Mouse (Mus musculus): Measurements from ENCODE around the gene Psmb8. TPM values are rescaled to one million over a fixed set of nuclear protein-coding genes. Genes with fewer than 3 reads are reported as not detected.
A peak's percentile ranks its signal among the peaks of the same experiment; 100 is the strongest.

Gene Psmb8
- polyA plus RNA-seq, 1 experiment from 2014 or later: 13.7 TPM

GRCm38 (mm10) chr17:34239601-34240041, 42.1 kb downstream of the Psmb8 start:
- Histone ChIP-seq H3K27ac (ENCODE audit: low read depth) (no peak overlapping the region), H3K4me2 (ENCODE audit: low read length) (no peak overlapping the region)

GRCm38 (mm10) chr17:34240366-34240765, 42.8 kb downstream of the Psmb8 start:
- Histone ChIP-seq H3K27me3 (replicated peaks; ENCODE audit: control insufficient read depth, insufficient read depth, low read length) (no peaks in the 10 kb centered on the region), H3K27ac (ENCODE audit: low read depth) (no peak overlapping the region), H3K4me3 (ENCODE audit: low read depth, low read length) (no peak overlapping the region), H3K4me2 (ENCODE audit: low read length) (no peak overlapping the region), H3K9me3 (ENCODE audit: control insufficient read depth, low read length) (peaks cover 3% of the 10 kb centered on the region; the same call in 1 of the 2 replicates), H3K4me1 (replicated peaks; ENCODE audit: control insufficient read depth, insufficient read depth, low read length) (no peaks in the 10 kb centered on the region), H3K36me3 (ENCODE audit: control insufficient read depth, insufficient read depth, low read length) (no peaks in the 10 kb centered on the region), H3K9ac (ENCODE audit: low read length) (no peak overlapping the region)
- no peak for ATAC-seq (replicated peaks; ENCODE audit: low FRiP score, low TSS enrichment, low read depth)
- WGBS: 70% methylated on average over 3 of the region's 3 CpGs
- no peak for DNase-seq (ENCODE audit: low spot score)

More at GRCm38 (mm10) chr17:34239601-34240041, 42.1 kb downstream of the Psmb8 start:
- DNase-seq (ENCODE audit: low spot score): no peak
- peaks cover 3% of the 10 kb centered on the region; the same call in 1 of the 2 replicates for H3K9me3 ChIP-seq (ENCODE audit: control insufficient read depth, low read length)
- no peaks in the 10 kb centered on the region for H3K36me3 ChIP-seq (ENCODE audit: control insufficient read depth, insufficient read depth, low read length)
- H3K4me3 ChIP-seq (ENCODE audit: low read depth, low read length): no peak overlapping the region
- 55% methylated on average over 10 of the region's 10 CpGs for WGBS
- H3K27me3 ChIP-seq (replicated peaks; ENCODE audit: control insufficient read depth, insufficient read depth, low read length): no peaks in the 10 kb centered on the region
- ATAC-seq (replicated peaks; ENCODE audit: low FRiP score, low TSS enrichment, low read depth): no peak
- H3K4me1 ChIP-seq (replicated peaks; ENCODE audit: control insufficient read depth, insufficient read depth, low read length): no peaks in the 10 kb centered on the region
- H3K9ac ChIP-seq (ENCODE audit: low read length): no peak overlapping the region

GRCm38 (mm10) chr17:34240916-34241315, 43.4 kb downstream of the Psmb8 start:
- no peaks in the 10 kb centered on the region for H3K27me3 ChIP-seq (replicated peaks; ENCODE audit: control insufficient read depth, insufficient read depth, low read length)
- WGBS: 68% methylated on average over 6 of the region's 6 CpGs
- no peak overlapping the region for H3K4me3 ChIP-seq (ENCODE audit: low read depth, low read length)
- H3K27ac ChIP-seq (ENCODE audit: low read depth): no peak overlapping the region
- peaks cover 3% of the 10 kb centered on the region; the same call in 1 of the 2 replicates for H3K9me3 ChIP-seq (ENCODE audit: control insufficient read depth, low read length)
- no peaks in the 10 kb centered on the region for H3K4me1 ChIP-seq (replicated peaks; ENCODE audit: control insufficient read depth, insufficient read depth, low read length)
- ATAC-seq (replicated peaks; ENCODE audit: low FRiP score, low TSS enrichment, low read depth): no peak
- H3K9ac ChIP-seq (ENCODE audit: low read length): no peak overlapping the region
- no peaks in the 10 kb centered on the region for H3K36me3 ChIP-seq (ENCODE audit: control insufficient read depth, insufficient read depth, low read length)
- no peak for DNase-seq (ENCODE audit: low spot score)
- no peak overlapping the region for H3K4me2 ChIP-seq (ENCODE audit: low read length)

- no peak overlapping the region for H3K9ac ChIP-seq (ENCODE audit: low read length)
- no peaks in the 10 kb centered on the region for H3K4me1 ChIP-seq (replicated peaks; ENCODE audit: control insufficient read depth, insufficient read depth, low read length)
- H3K27me3 ChIP-seq (replicated peaks; ENCODE audit: control insufficient read depth, insufficient read depth, low read length): no peaks in the 10 kb centered on the region
- WGBS: 79% methylated on average over 4 of the region's 4 CpGs
- H3K4me2 ChIP-seq (ENCODE audit: low read length): no peak overlapping the region
- DNase-seq (ENCODE audit: low spot score) (no peak), ATAC-seq (replicated peaks; ENCODE audit: low FRiP score, low TSS enrichment, low read depth) (no peak)
- peaks cover 3% of the 10 kb centered on the region; the same call in 1 of the 2 replicates for H3K9me3 ChIP-seq (ENCODE audit: control insufficient read depth, low read length)
- no peak overlapping the region for H3K4me3 ChIP-seq (ENCODE audit: low read depth, low read length)
- no peaks in the 10 kb centered on the region for H3K36me3 ChIP-seq (ENCODE audit: control insufficient read depth, insufficient read depth, low read length)
- H3K27ac ChIP-seq (ENCODE audit: low read depth): no peak overlapping the region
Measured at GRCm38 (mm10) chr17:34244656-34245055, 47.1 kb downstream of the Psmb8 start.

GRCm38 (mm10) chr17:34247047-34247446, 49.5 kb downstream of the Psmb8 start:
- Histone ChIP-seq H3K4me1 (replicated peaks; ENCODE audit: control insufficient read depth, insufficient read depth, low read length) (no peaks in the 10 kb centered on the region), H3K36me3 (ENCODE audit: control insufficient read depth, insufficient read depth, low read length) (no peaks in the 10 kb centered on the region), H3K27me3 (replicated peaks; ENCODE audit: control insufficient read depth, insufficient read depth, low read length) (no peaks in the 10 kb centered on the region), H3K4me3 (ENCODE audit: low read depth, low read length) (no peak overlapping the region), H3K27ac (ENCODE audit: low read depth) (no peak overlapping the region), H3K9me3 (ENCODE audit: control insufficient read depth, low read length) (no peaks in the 10 kb centered on the region), H3K4me2 (ENCODE audit: low read length) (no peak overlapping the region), H3K9ac (ENCODE audit: low read length) (no peak overlapping the region)
- ATAC-seq (replicated peaks; ENCODE audit: low FRiP score, low TSS enrichment, low read depth) (no peak), DNase-seq (ENCODE audit: low spot score) (no peak)
- WGBS: 87% methylated on average over 3 of the region's 3 CpGs

- Histone ChIP-seq H3K36me3 (ENCODE audit: control insufficient read depth, insufficient read depth, low read length) (no peaks in the 10 kb centered on the region), H3K4me3 (ENCODE audit: low read depth, low read length) (no peak overlapping the region), H3K27me3 (replicated peaks; ENCODE audit: control insufficient read depth, insufficient read depth, low read length) (no peaks in the 10 kb centered on the region), H3K4me1 (replicated peaks; ENCODE audit: control insufficient read depth, insufficient read depth, low read length) (no peaks in the 10 kb centered on the region), H3K27ac (ENCODE audit: low read depth) (no peak overlapping the region), H3K9me3 (ENCODE audit: control insufficient read depth, low read length) (no peaks in the 10 kb centered on the region; the same call in 1 of the 2 replicates), H3K9ac (ENCODE audit: low read length) (no peak overlapping the region), H3K4me2 (ENCODE audit: low read length) (no peak overlapping the region)
- no peak for ATAC-seq (replicated peaks; ENCODE audit: low FRiP score, low TSS enrichment, low read depth)
- WGBS: 58% methylated on average over 2 of the region's 2 CpGs
- no peak for DNase-seq (ENCODE audit: low spot score)
Measured at GRCm38 (mm10) chr17:34248764-34249163, 51.2 kb downstream of the Psmb8 start.

GRCm38 (mm10) chr17:34249361-34249760, 51.8 kb downstream of the Psmb8 start:
- no peak for DNase-seq (ENCODE audit: low spot score)
- Histone ChIP-seq H3K36me3 (ENCODE audit: control insufficient read depth, insufficient read depth, low read length) (no peaks in the 10 kb centered on the region), H3K4me2 (ENCODE audit: low read length) (no peak overlapping the region), H3K9me3 (ENCODE audit: control insufficient read depth, low read length) (no peaks in the 10 kb centered on the region; the same call in 1 of the 2 replicates), H3K9ac (ENCODE audit: low read length) (no peak overlapping the region), H3K27ac (ENCODE audit: low read depth) (no peak overlapping the region), H3K4me1 (replicated peaks; ENCODE audit: control insufficient read depth, insufficient read depth, low read length) (no peaks in the 10 kb centered on the region), H3K27me3 (replicated peaks; ENCODE audit: control insufficient read depth, insufficient read depth, low read length) (no peaks in the 10 kb centered on the region), H3K4me3 (ENCODE audit: low read depth, low read length) (no peak overlapping the region)
- 45% methylated on average over 3 of the region's 3 CpGs for WGBS
- no peak for ATAC-seq (replicated peaks; ENCODE audit: low FRiP score, low TSS enrichment, low read depth)

- ATAC-seq (replicated peaks; ENCODE audit: low FRiP score, low TSS enrichment, low read depth) (no peak), DNase-seq (ENCODE audit: low spot score) (peak; percentile 70)
- H3K4me3 ChIP-seq (ENCODE audit: low read depth, low read length): no peak overlapping the region
- H3K9me3 ChIP-seq (ENCODE audit: control insufficient read depth, low read length): no peaks in the 10 kb centered on the region; the same call in 1 of the 2 replicates
- H3K4me1 ChIP-seq (replicated peaks; ENCODE audit: control insufficient read depth, insufficient read depth, low read length): no peaks in the 10 kb centered on the region
- WGBS: 17% methylated on average over 4 of the region's 4 CpGs
- no peaks in the 10 kb centered on the region for H3K36me3 ChIP-seq (ENCODE audit: control insufficient read depth, insufficient read depth, low read length)
- no peak overlapping the region for H3K27ac ChIP-seq (ENCODE audit: low read depth)
- H3K9ac ChIP-seq (ENCODE audit: low read length): no peak overlapping the region
- H3K4me2 ChIP-seq (ENCODE audit: low read length): no peak overlapping the region
- H3K27me3 ChIP-seq (replicated peaks; ENCODE audit: control insufficient read depth, insufficient read depth, low read length): no peaks in the 10 kb centered on the region
Measured at GRCm38 (mm10) chr17:34249878-34250277, 52.4 kb downstream of the Psmb8 start.

All from intestine, embryonic 14.5 days (tissue).